Mouse (Mus musculus) embryo, embryonic 11.5 days (tissue): ENCODE measurements around the gene Cdh19.

Experiments used
- DNase-seq: peaks from one replicate; pipeline ENCODE4 v3.0.0-alpha.2; 2012; ENCODE audit warnings: low read depth, low spot score

Gene Cdh19

DNA sequence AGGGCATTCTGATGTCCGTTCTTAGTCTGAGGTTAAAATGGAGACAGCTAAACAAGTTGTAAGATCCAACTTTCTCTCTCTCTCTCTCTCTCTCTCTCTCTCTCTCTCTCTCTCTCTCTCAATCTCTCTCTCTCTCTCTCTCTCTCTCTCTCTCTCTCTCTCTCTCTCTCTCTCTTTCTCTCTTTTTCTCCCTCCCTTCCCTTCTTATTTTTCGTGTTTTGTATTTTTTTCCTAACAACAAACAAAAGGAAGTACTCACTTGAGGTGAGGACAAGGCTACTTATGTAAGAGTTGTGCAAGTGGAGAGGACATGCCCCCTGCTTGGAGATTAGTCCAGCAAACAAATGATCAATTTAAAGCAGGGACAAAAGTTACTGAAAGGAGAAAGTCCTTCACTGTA lies at the start of gene Cdh19:
TSS of gene Cdh19 (minus strand) at position 101 of the 400 bp plus-strand sequence.
- no peak for DNase-seq

- DNase-seq: peak; percentile 0
Measured at GRCm38 (mm10) chr1:111020434-111021060, 43.2 kb upstream of the Cdh19 start.

GRCm38 (mm10) chr1:111017640-111018039 lies 40.3 kb upstream of the Cdh19 start:
- DNase-seq: no peak

DNA sequence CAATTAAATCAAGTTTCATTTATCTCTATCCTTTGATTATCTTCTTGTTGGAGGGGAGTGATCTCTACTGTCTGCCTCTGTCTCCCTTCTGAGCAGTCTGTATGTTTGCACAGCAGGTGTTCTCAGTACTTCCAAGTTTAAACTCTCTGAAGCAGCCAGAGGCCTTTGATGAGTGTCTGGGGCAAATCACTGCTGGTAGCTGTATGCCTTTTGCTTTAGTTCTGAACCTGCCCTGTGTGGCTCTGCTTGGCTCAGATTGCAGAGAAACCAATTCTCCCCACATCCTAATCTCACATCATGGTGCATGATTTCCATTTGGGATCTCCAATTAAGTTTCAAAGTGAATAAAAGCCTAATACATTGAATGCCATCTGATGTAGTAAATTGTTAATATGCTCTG lies 12.4 kb upstream of the Cdh19 start:
- DNase-seq: no peak

DNA sequence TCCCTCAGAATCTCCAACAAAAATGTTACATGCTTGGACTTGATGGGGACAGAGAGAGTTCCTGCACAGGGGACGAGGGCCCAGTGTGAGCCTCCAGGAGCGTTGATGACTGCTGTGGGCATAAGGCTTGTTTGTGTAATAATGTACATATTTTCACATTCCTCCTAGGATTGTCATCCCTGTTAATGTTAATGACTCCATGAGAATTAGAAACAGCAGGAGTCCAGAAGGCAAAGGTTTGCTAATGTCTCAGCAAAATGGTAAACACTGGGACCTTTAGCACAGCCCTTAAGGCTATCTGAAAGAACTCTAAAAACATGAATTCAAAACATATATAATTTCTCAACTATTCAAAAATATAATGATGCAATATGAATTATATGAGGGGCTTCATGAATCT lies 8.2 kb downstream of the Cdh19 start:
- DNase-seq: no peak

DNA sequence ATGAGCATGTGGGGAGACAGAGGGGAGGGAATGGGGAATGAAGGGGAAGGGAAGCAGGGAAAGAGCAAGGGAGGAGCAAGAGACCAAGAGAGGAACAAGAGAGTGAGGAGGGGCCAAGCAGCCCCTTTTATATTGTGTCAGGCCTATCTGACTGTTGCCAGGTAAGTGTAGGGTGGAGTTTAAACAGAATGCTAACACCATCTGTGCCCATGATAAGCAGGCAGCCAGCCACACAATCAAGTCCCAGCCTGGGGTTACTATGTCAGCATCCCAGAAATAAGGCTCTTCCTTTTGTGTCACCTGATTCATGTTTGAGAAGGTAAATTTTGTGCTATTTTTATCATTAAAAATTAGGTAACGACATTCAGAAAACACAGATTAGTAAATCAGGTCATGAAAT lies 67.6 kb downstream of the Cdh19 start:
- DNase-seq: no peak

DNA sequence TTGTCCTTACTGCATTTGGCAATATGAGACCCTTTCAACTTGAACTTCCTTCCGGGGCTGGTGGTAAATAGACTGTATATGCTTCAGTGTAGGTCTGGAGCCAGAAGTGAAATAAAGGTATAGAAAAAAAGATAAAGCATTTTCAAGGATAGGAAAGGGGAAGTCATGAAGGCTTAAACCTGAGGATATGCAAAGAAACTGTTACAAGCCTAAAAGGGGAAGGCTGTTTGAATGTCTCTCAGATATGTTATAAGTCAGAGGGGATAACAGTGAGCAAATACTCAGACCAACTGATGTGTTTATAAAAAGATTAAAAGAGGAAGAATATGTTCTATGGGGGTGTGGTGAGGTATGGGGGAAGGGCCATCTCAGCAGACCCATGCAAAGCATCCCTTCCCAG lies 68.2 kb downstream of the Cdh19 start:
- no peak for DNase-seq

- DNase-seq: no peak
Measured at GRCm38 (mm10) chr1:110904266-110904665, 73.1 kb downstream of the Cdh19 start.
